Mouse (Mus musculus) testis, adult 2 months (tissue): ENCODE data around the gene Trappc10. TPM values are rescaled to one million over a fixed set of nuclear protein-coding genes. Genes with fewer than 3 reads are reported as not detected.
A peak's percentile ranks its signal among the peaks of the same experiment; 100 is the strongest.

Experiments
- H3K27ac ChIP-seq: fragments of 200-500 bp; 2 replicates; pipeline ENCODE4 v1.5.1; 2012; ENCODE audit warnings: low read depth, low read length; ENCODE audit not compliant: control insufficient read depth, insufficient read depth
- H3K27me3 ChIP-seq: fragments of 200-500 bp; 2 replicates; pipeline ENCODE4 v1.6.1; 2012; ENCODE audit warnings: mild to moderate bottlenecking, low read length, moderate library complexity; ENCODE audit not compliant: control insufficient read depth, insufficient read depth
- H3K36me3 ChIP-seq: fragments of 200-500 bp; 2 replicates; pipeline ENCODE4 v1.6.1; 2012; ENCODE audit warnings: mild to moderate bottlenecking, low read length; ENCODE audit not compliant: control insufficient read depth, insufficient read depth
- H3K4me1 ChIP-seq: fragments of 200-500 bp; 2 replicates; pipeline ENCODE4 v1.6.1; 2012; ENCODE audit warnings: low read length; ENCODE audit not compliant: control insufficient read depth, insufficient read depth
- H3K4me3 ChIP-seq: fragments of 200-500 bp; 2 replicates; pipeline ENCODE4 v1.5.1; 2012; ENCODE audit warnings: low read depth, mild to moderate bottlenecking, low read length, moderate library complexity, mixed read lengths; ENCODE audit not compliant: control insufficient read depth
- CTCF ChIP-seq: fragments of 200-500 bp; IDR thresholded peaks from 2 replicates; pipeline ENCODE4 v1.5.1; 2012; ENCODE audit warnings: low read depth, mild to moderate bottlenecking, inconsistent platforms, low read length, moderate library complexity; ENCODE audit not compliant: control insufficient read depth, insufficient read depth, insufficient replicate concordance
- POLR2A ChIP-seq: fragments of 200-500 bp; IDR thresholded peaks from 2 replicates; pipeline ENCODE4 v1.6.1; 2012; ENCODE audit warnings: low read depth, mild to moderate bottlenecking, inconsistent platforms, low read length, moderate library complexity; ENCODE audit not compliant: control insufficient read depth
- polyA plus RNA-seq: library from polyadenylated mRNA; depleted of rRNA; stranded (reverse); fragments of >200 nt; gene quantifications from 2 replicates; pipeline ENCODE4 v1.2.3, GENCODE M21; 2012

The Trappc10 gene
- polyA plus RNA-seq, 1 experiment = 20.3 TPM

DNA sequence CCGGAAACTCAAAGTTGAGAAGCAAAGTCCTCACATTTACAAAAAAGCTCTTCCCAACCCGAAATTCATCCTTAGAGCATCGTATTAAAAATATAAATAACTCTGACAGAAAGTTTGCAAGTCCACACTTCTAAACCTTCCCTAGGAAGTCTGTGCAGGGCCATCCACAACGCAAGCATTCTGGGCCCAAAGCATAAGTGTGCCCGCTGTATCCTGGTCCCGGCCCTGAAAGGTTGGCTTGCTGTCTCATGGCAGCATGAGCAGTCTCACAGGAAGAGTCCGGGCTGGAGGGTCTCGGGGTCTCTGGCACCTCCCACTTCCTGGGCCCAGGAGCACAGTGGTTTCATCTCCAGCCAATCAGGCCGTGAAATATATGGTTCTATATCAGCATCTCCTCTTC lies 72.9 kb downstream of the Trappc10 start:
- peaks cover 1% of the 10 kb centered on the region; the same call in 1 of the 2 replicates for H3K36me3 ChIP-seq
- H3K4me1 ChIP-seq = peaks cover 6% of the 10 kb centered on the region
- no peak overlapping the region for H3K4me3 ChIP-seq
- no peak for TF ChIP-seq CTCF
- no peak for TF ChIP-seq POLR2A
- H3K27ac ChIP-seq = no peak overlapping the region
- no peaks in the 10 kb centered on the region for H3K27me3 ChIP-seq

DNA sequence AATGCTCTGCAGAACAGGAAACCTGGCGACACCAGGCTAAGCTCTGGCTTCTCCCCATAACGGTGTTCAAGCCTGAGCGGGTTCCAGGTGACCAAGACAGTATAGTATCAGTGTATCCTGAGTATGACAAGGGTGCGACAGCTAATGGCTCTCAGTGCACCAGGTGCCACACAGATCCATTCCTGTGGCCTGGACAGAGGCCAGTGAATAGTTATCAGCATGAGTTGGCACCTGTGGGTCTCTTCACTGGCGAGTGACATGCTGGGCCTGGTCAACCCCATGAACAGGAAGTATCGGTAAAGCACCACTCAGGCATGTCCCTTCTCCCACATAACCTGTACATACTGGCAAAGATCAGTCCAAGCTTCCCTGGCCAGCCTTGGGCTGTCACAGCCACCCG lies 73.4 kb downstream of the Trappc10 start:
- TF ChIP-seq CTCF = no peak
- no peak for TF ChIP-seq POLR2A
- peaks cover 1% of the 10 kb centered on the region; the same call in 1 of the 2 replicates for H3K36me3 ChIP-seq
- no peak overlapping the region for H3K4me3 ChIP-seq

DNA sequence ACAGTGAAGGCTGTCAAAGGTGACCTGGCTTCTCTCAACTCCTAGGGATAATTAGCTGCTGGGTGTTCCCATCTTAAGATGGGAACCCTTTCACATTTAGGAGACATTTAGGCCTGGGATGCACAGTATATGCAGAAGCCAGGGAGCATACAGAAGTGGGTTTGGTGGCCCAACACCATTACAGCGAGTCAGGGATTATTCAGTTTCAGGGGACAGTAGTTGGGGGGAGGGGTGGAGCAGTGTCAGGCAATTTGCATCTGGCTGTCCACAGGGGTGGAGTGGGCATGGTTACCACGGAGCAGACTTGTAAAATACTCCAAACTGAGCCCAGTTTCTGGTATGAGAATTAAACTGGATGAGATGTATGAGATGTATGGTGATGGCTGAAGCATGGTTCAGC lies 74.0 kb downstream of the Trappc10 start:
- H3K27me3 ChIP-seq = no peaks in the 10 kb centered on the region
- H3K27ac ChIP-seq = no peak overlapping the region
- H3K4me1 ChIP-seq = peaks cover 6% of the 10 kb centered on the region
- H3K4me3 ChIP-seq = no peak overlapping the region; the same call in 1 of the 2 replicates
- no peak for TF ChIP-seq CTCF
- TF ChIP-seq POLR2A = no peak
- peaks cover 1% of the 10 kb centered on the region; the same call in 1 of the 2 replicates for H3K36me3 ChIP-seq

More for the DNA sequence above, 73.4 kb downstream of the Trappc10 start:
- H3K27ac ChIP-seq = no peak overlapping the region
- no peaks in the 10 kb centered on the region for H3K27me3 ChIP-seq
- H3K4me1 ChIP-seq = peaks cover 6% of the 10 kb centered on the region

DNA sequence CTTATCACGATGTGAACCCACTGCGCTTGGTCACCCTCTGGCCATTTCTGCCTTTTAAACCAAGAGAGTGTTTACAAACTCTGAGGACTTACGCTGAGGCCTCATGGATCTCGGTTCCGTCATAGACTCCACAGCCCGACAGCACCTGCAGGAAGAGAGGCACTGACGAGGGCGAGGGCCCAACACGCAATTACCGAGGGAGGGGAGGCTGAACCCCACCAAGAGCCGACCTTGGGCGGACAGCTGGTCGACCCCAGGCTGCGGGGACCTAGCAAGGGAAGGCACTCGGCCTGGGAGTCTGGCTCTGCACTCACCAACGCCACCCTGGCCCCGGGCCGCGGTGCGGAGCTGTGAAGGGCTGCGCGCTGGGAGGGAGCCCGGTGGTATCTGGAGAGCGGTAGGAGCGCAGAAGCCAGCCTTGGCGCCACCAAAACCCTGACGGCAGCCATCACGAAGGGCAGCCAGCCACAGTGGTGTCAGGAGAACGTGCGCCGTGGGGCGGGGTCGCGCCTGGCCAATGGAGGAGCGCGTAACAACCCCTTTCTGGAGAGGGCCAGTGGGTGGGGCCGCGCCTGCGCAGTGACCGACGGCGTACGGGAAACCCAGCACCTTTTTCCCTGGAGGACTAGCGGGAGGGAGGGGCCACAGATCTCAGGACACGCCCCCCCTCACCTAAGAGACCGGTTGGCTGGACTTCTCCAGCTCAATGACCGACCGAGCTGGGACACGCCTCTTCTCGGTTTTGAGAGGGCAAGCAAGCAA lies 75.0 kb downstream of the Trappc10 start, which contains the start of gene D10Jhu81e:
Gene D10Jhu81e (minus strand): TSS at position 502 of the 762 bp plus-strand sequence.
- peak within 1 kb of the TSS; percentile 93 for H3K4me3 ChIP-seq
- peaks cover 1% of the 10 kb centered on the region; the same call in 1 of the 2 replicates for H3K36me3 ChIP-seq
- no peaks in the 10 kb centered on the region for H3K27me3 ChIP-seq
- H3K27ac ChIP-seq = peak within 1 kb of the TSS; percentile 19
- H3K4me1 ChIP-seq = peaks cover 6% of the 10 kb centered on the region
- no peak for TF ChIP-seq CTCF
- peak; percentile 91 for TF ChIP-seq POLR2A

DNA sequence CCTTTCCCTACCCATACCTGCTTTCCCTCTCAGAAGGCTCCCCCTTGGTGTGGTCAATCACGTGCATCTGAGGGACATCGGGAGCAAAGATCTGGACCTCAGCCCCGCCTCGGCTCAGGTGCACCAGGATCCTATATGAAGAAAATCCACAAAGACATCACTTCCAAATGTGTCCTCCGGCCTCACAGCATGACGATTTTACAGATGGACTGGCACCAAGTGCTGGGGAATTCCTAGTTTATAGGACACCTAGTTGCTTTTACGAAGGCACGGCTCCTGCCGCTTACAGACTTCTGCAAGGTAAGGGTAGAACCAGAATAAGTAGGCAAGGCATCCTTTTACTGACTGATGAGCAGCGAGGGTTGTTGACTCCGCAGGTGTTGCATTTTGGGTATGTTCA lies 75.6 kb downstream of the Trappc10 start:
- Histone ChIP-seq H3K4me1 (peaks cover 6% of the 10 kb centered on the region), H3K27ac (no peak overlapping the region), H3K4me3 (peak overlapping the region; percentile 93), H3K36me3 (peaks cover 1% of the 10 kb centered on the region; the same call in 1 of the 2 replicates), H3K27me3 (no peaks in the 10 kb centered on the region)
- TF ChIP-seq CTCF = no peak
- TF ChIP-seq POLR2A = no peak

DNA sequence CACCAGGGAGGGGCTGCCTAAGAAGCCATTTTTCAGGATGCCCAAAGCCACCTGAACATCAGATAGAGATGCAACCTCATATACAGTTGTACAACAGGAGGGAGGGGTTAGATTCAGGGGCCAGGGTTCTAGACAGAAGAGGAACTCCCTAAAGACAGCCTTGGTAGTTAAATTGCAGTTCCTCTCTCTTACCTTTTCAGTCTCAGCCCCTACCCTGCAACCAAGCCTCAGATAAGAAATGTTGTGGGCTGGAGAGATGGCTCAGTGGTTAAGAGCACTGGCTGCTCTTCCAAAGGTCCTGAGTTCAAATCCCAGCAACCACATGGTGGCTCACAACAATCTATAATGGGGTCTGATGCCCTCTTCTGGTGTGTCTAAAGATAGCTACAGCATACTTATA lies 76.7 kb downstream of the Trappc10 start:
- Histone ChIP-seq H3K4me1 (peaks cover 6% of the 10 kb centered on the region), H3K4me3 (no peak overlapping the region), H3K27me3 (no peaks in the 10 kb centered on the region), H3K36me3 (no peaks in the 10 kb centered on the region), H3K27ac (no peak overlapping the region)
- TF ChIP-seq CTCF (no peak), POLR2A (no peak)

DNA sequence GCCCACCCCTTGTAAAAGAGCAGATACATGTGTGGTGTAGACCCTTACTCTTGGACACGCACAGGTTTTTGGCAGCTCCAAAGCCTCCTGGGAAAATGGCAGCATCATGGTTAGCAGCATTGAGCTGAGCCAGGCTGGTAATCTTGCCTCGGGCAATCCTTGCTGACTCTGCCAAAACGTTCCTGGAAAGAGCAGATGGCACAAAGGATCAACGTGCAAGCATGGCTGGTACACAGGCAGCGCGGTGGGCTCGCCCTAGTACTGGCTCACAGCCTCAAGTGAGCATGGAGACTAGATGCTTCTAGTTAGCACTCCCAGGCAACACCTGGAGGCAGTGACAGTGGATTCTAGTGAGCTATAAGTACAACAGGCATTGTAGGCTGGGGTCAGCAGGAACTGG lies 77.1 kb downstream of the Trappc10 start:
- Histone ChIP-seq H3K27me3 (no peaks in the 10 kb centered on the region), H3K36me3 (no peaks in the 10 kb centered on the region)
- TF ChIP-seq POLR2A = no peak
- no peak for TF ChIP-seq CTCF

More for the DNA sequence above, 77.1 kb downstream of the Trappc10 start:
- Histone ChIP-seq H3K27ac (no peak overlapping the region), H3K4me1 (peaks cover 6% of the 10 kb centered on the region), H3K4me3 (no peak overlapping the region)
